Mouse (Mus musculus) forebrain, embryonic 12.5 days (tissue): ENCODE measurements around the gene Cxcl16. TPM values are rescaled to one million over a fixed set of nuclear protein-coding genes. Genes with fewer than 3 reads are reported as not detected.
"Not testable (repeated sequence)": the region's sequence is repeated elsewhere in the genome, so short reads cannot be mapped to it uniquely, and the experiment has no call there.

ENCODE experiments used
- ATAC-seq: fragments of 200-750 bp; cut with Nextera tagmentation; 2 replicates; pipeline ENCODE4 v1.8.0; 2017; ENCODE audit warnings: moderate TSS enrichment; ENCODE audit not compliant: low FRiP score
- H3K27ac ChIP-seq: fragments of 300-500 bp; sonication (generic); 2 replicates; pipeline ENCODE4 v1.5.1; 2016; ENCODE audit warnings: mild to moderate bottlenecking
- H3K27me3 ChIP-seq: fragments of 300-500 bp; sonication (generic); 2 replicates; pipeline ENCODE4 v1.6.1; 2016; ENCODE audit warnings: mild to moderate bottlenecking
- H3K36me3 ChIP-seq: fragments of 300-500 bp; sonication (generic); replicated peaks from 2 replicates; pipeline ENCODE4 v1.6.1; 2016; ENCODE audit warnings: mild to moderate bottlenecking
- H3K4me1 ChIP-seq: fragments of 300-500 bp; sonication (generic); 2 replicates; pipeline ENCODE4 v1.6.1; 2016
- H3K4me2 ChIP-seq: fragments of 300-500 bp; sonication (generic); 2 replicates; pipeline ENCODE4 v1.6.1; 2016; ENCODE audit warnings: mild to moderate bottlenecking, moderate library complexity
- H3K4me3 ChIP-seq: fragments of 300-500 bp; sonication (generic); replicated peaks from 2 replicates; pipeline ENCODE4 v1.5.1; 2016; ENCODE audit warnings: mild to moderate bottlenecking
- H3K9ac ChIP-seq: fragments of 300-500 bp; sonication (generic); 2 replicates; pipeline ENCODE4 v1.6.1; 2016; ENCODE audit warnings: mild to moderate bottlenecking
- H3K9me3 ChIP-seq: fragments of 300-500 bp; sonication (generic); 2 replicates; pipeline ENCODE4 v1.6.1; 2016
- WGBS: fragments of 180-500 bp; shearing (Covaris S2); methylation state at CpG from one replicate; pipeline ENCODE4 v1.1.7; 2016; 5-methylcytosine and 5-hydroxymethylcytosine counted together
- microRNA-seq: library from miRNA; unstranded; fragments of <30 nt; microRNA quantifications from one replicate; pipeline ENCODE4, GENCODE M21; 2017
- polyA plus RNA-seq: library from polyadenylated mRNA; unstranded; fragments of >200 nt; fragmentation: Nextera tagmentation; extraction: Ambion mirVana; gene quantifications from 2 replicates; pipeline ENCODE4 v1.2.1, GENCODE M21; 2016

Gene Cxcl16
- polyA plus RNA-seq, 1 experiment from 2014 or later = 1.0 TPM

- Histone ChIP-seq H3K9me3 (no peaks in the 10 kb centered on the region), H3K9ac (peak within 1 kb of the TSS; percentile 87), H3K4me3 (peak within 1 kb of the TSS; percentile 82), H3K27ac (peak within 1 kb of the TSS; percentile 89), H3K4me1 (peaks cover 30% of the 10 kb centered on the region), H3K36me3 (peaks cover 17% of the 10 kb centered on the region), H3K27me3 (no peaks in the 10 kb centered on the region), H3K4me2 (peak within 1 kb of the TSS; percentile 83)
- ATAC-seq = peak; percentile 94
- WGBS = under 1% methylated on average over 65 of the region's 75 CpGs
Measured at GRCm38 (mm10) chr11:70432048-70432894, 27.5 kb downstream of the Cxcl16 start, which contains the start of gene Arrb2. Arrb2 (plus strand) TSS chr11:70432635.

GRCm38 (mm10) chr11:70431574-70431973 is 28.2 kb downstream of the Cxcl16 start:
- 30% methylated on average over 5 of the region's 5 CpGs for WGBS
- ATAC-seq = no peak
- Histone ChIP-seq H3K27me3 (no peaks in the 10 kb centered on the region), H3K36me3 (peaks cover 10% of the 10 kb centered on the region), H3K9me3 (no peaks in the 10 kb centered on the region), H3K9ac (peak overlapping the region; percentile 44; the same call in 1 of the 2 replicates), H3K4me2 (peak overlapping the region; percentile 83), H3K4me3 (peak overlapping the region; percentile 82; the same call in 1 of the 2 replicates), H3K4me1 (peaks cover 30% of the 10 kb centered on the region), H3K27ac (peak overlapping the region; percentile 89)

- ATAC-seq, H3K9me3 ChIP-seq: not testable (repeated sequence)
- 70% methylated on average over 6 of the region's 6 CpGs for WGBS
Measured at GRCm38 (mm10) chr11:70426598-70426997, 33.2 kb downstream of the Cxcl16 start.

GRCm38 (mm10) chr11:70419486-70419885 is 40.3 kb downstream of the Cxcl16 start:
- Histone ChIP-seq H3K27me3 (no peaks in the 10 kb centered on the region), H3K4me1 (no peaks in the 10 kb centered on the region), H3K4me2 (no peak overlapping the region), H3K27ac (no peak overlapping the region), H3K4me3 (no peak overlapping the region), H3K36me3 (no peaks in the 10 kb centered on the region), H3K9me3 (no peaks in the 10 kb centered on the region), H3K9ac (no peak overlapping the region)
- ATAC-seq = no peak
- 81% methylated on average over 5 of the region's 5 CpGs for WGBS

More at GRCm38 (mm10) chr11:70426598-70426997, 33.2 kb downstream of the Cxcl16 start:
- H3K9ac ChIP-seq, H3K4me2 ChIP-seq, H3K27me3 ChIP-seq, H3K4me1 ChIP-seq, H3K27ac ChIP-seq, H3K36me3 ChIP-seq, H3K4me3 ChIP-seq: not testable (repeated sequence)

GRCm38 (mm10) chr11:70418199-70418598 is 41.6 kb downstream of the Cxcl16 start:
- no peaks in the 10 kb centered on the region for H3K36me3 ChIP-seq
- no peak overlapping the region for H3K27ac ChIP-seq
- 61% methylated on average over 4 of the region's 4 CpGs for WGBS
- no peaks in the 10 kb centered on the region for H3K4me1 ChIP-seq
- no peaks in the 10 kb centered on the region for H3K27me3 ChIP-seq
- H3K9me3 ChIP-seq = no peaks in the 10 kb centered on the region
- no peak for ATAC-seq
- no peak overlapping the region for H3K4me2 ChIP-seq
- no peak overlapping the region for H3K9ac ChIP-seq
- no peak overlapping the region for H3K4me3 ChIP-seq

GRCm38 (mm10) chr11:70413961-70414360 is 45.8 kb downstream of the Cxcl16 start:
- Histone ChIP-seq H3K4me1 (peaks cover 8% of the 10 kb centered on the region), H3K4me3 (no peak overlapping the region), H3K4me2 (no peak overlapping the region), H3K27ac (no peak overlapping the region), H3K27me3 (no peaks in the 10 kb centered on the region), H3K9ac (no peak overlapping the region), H3K36me3 (no peaks in the 10 kb centered on the region), H3K9me3 (no peaks in the 10 kb centered on the region)
- WGBS = 5% methylated on average over 3 of the region's 3 CpGs
- no peak for ATAC-seq

GRCm38 (mm10) chr11:70412591-70412990 is 47.2 kb downstream of the Cxcl16 start:
- no peak for ATAC-seq
- no peaks in the 10 kb centered on the region for H3K9me3 ChIP-seq
- H3K4me2 ChIP-seq = no peak overlapping the region
- peak overlapping the region; percentile 25; the same call in 1 of the 2 replicates for H3K9ac ChIP-seq
- H3K36me3 ChIP-seq = no peaks in the 10 kb centered on the region
- H3K27me3 ChIP-seq = no peaks in the 10 kb centered on the region
- WGBS = 80% methylated on average over 5 of the region's 5 CpGs
- no peak overlapping the region for H3K27ac ChIP-seq
- peaks cover 18% of the 10 kb centered on the region for H3K4me1 ChIP-seq
- H3K4me3 ChIP-seq = no peak overlapping the region

- Histone ChIP-seq H3K4me2 (peak overlapping the region; percentile 92), H3K27ac (peak overlapping the region; percentile 74; the same call in 1 of the 2 replicates), H3K9me3 (no peaks in the 10 kb centered on the region), H3K4me3 (peak overlapping the region; percentile 99), H3K9ac (peak overlapping the region; percentile 5; the same call in 1 of the 2 replicates), H3K4me1 (peaks cover 18% of the 10 kb centered on the region), H3K36me3 (peaks cover 8% of the 10 kb centered on the region), H3K27me3 (no peaks in the 10 kb centered on the region)
- ATAC-seq = no peak
- 63% methylated on average over 6 of the region's 6 CpGs for WGBS
Measured at GRCm38 (mm10) chr11:70410297-70410643, 49.5 kb downstream of the Cxcl16 start.

GRCm38 (mm10) chr11:70409594-70410296 is 50.0 kb downstream of the Cxcl16 start, which contains the start of gene Pelp1:
Pelp1 (minus strand) TSS chr11:70410031.
- Histone ChIP-seq H3K27ac (peak within 1 kb of the TSS; percentile 74), H3K4me1 (peaks cover 18% of the 10 kb centered on the region), H3K9ac (peak within 1 kb of the TSS; percentile 95), H3K4me2 (peak within 1 kb of the TSS; percentile 92), H3K4me3 (peak within 1 kb of the TSS; percentile 99), H3K36me3 (peaks cover 11% of the 10 kb centered on the region), H3K27me3 (no peaks in the 10 kb centered on the region), H3K9me3 (no peaks in the 10 kb centered on the region)
- WGBS = under 1% methylated on average over 59 of the region's 59 CpGs
- ATAC-seq = peak; percentile 98

Small RNA genes within 50 kb of the gene (microRNA-seq; reads per million reads assigned to microRNA genes)
- 0.73 reads per million for gene Mir7115

Other genes starting within 250 kb of the Cxcl16 start
- 1.5 and 2.5 TPM in 2 replicates for gene Slc16a11, start 247.2 kb downstream of the Cxcl16 start, polyA plus RNA-seq
- gene Slc16a13, start 238.9 kb downstream of the Cxcl16 start, polyA plus RNA-seq = 14.3 and 14.4 TPM in 2 replicates
- 5.7 and 5.9 TPM in 2 replicates for gene Bcl6b, start 230.2 kb downstream of the Cxcl16 start, polyA plus RNA-seq
- 203 and 215 TPM in 2 replicates for gene 0610010K14Rik, start 222.1 kb downstream of the Cxcl16 start, polyA plus RNA-seq
- 9.4 and 11.2 TPM in 2 replicates for gene Gm21988, start 220.2 kb downstream of the Cxcl16 start, polyA plus RNA-seq
- 151 and 152 TPM in 2 replicates for gene Rnasek, start 220.1 kb downstream of the Cxcl16 start, polyA plus RNA-seq
- 1.3 and 1.6 TPM in 2 replicates for gene Alox12, start 204.6 kb downstream of the Cxcl16 start, polyA plus RNA-seq
- gene Alox12e, start 137.4 kb downstream of the Cxcl16 start, polyA plus RNA-seq = not detected in 2 replicates
- gene Alox15, start 108.0 kb downstream of the Cxcl16 start, polyA plus RNA-seq = 0.08 and 0.34 TPM in 2 replicates
- 40.3 and 46.2 TPM in 2 replicates for gene Pelp1, start 50.0 kb downstream of the Cxcl16 start, polyA plus RNA-seq
- 36.9 and 40.5 TPM in 2 replicates for gene Arrb2, start 27.3 kb downstream of the Cxcl16 start, polyA plus RNA-seq
- gene Med11, start 8.1 kb downstream of the Cxcl16 start, polyA plus RNA-seq = 32.1 and 32.5 TPM in 2 replicates
- gene Zmynd15, start 551 bp downstream of the Cxcl16 start, polyA plus RNA-seq = 0.35 and 0.43 TPM in 2 replicates
- gene Tm4sf5, start 45.3 kb upstream of the Cxcl16 start, polyA plus RNA-seq = 0.35 and 0.49 TPM in 2 replicates
- not detected in 2 replicates for gene Vmo1, start 54.6 kb upstream of the Cxcl16 start, polyA plus RNA-seq
- gene Gltpd2, start 59.2 kb upstream of the Cxcl16 start, polyA plus RNA-seq = not detected in 2 replicates
- gene Psmb6, start 65.4 kb upstream of the Cxcl16 start, polyA plus RNA-seq = 758 and 788 TPM in 2 replicates
- gene Gm40193, start 73.0 kb upstream of the Cxcl16 start, polyA plus RNA-seq = not detected in 2 replicates
- gene Pld2, start 80.1 kb upstream of the Cxcl16 start, polyA plus RNA-seq = 3.4 and 4.0 TPM in 2 replicates
- gene Mink1, start 102.9 kb upstream of the Cxcl16 start, polyA plus RNA-seq = 15.3 and 17.4 TPM in 2 replicates
- not detected in 2 replicates for gene 4930544D05Rik, start 155.9 kb upstream of the Cxcl16 start, polyA plus RNA-seq
- gene Chrne, start 159.2 kb upstream of the Cxcl16 start, polyA plus RNA-seq = not detected in 2 replicates
- gene Gp1ba, start 179.1 kb upstream of the Cxcl16 start, polyA plus RNA-seq = 0.23 and 0.33 TPM in 2 replicates
- gene Rnf167, start 187.3 kb upstream of the Cxcl16 start, polyA plus RNA-seq = 85.1 and 96.1 TPM in 2 replicates
- 139 and 141 TPM in 2 replicates for gene Slc25a11, start 187.5 kb upstream of the Cxcl16 start, polyA plus RNA-seq
- 1,070 and 1,131 TPM in 2 replicates for gene Pfn1, start 194.7 kb upstream of the Cxcl16 start, polyA plus RNA-seq
- 9.0 and 9.7 TPM in 2 replicates for gene Eno3, start 197.2 kb upstream of the Cxcl16 start, polyA plus RNA-seq
- 144 and 149 TPM in 2 replicates for gene Spag7, start 209.4 kb upstream of the Cxcl16 start, polyA plus RNA-seq
- 12.6 and 13.9 TPM in 2 replicates for gene Camta2, start 228.1 kb upstream of the Cxcl16 start, polyA plus RNA-seq
- gene Inca1, start 240.2 kb upstream of the Cxcl16 start, polyA plus RNA-seq = 0.55 and 0.96 TPM in 2 replicates
- 1.7 and 3.2 TPM in 2 replicates for gene Kif1c, start 240.6 kb upstream of the Cxcl16 start, polyA plus RNA-seq